ENCODE assay signal across 8 mouse cellular contexts in genomic region chr10:111516172-111516588, GRCm38 (mm10). TPM values are rescaled to one million over a fixed set of nuclear protein-coding genes. Genes with fewer than 3 reads are reported as not detected.
DNase-seq lines count a peak whose midpoint lies in the region; ATAC-seq and TF ChIP-seq lines count a peak whose summit lies in the region.

No protein-coding gene starts in this region.

- peaks cover 28% of the 10 kb centered on the region for H3K4me1 ChIP-seq in G1E (ENCODE audit: insufficient read depth, low read depth, low read length)
- peaks cover 9% of the 10 kb centered on the region for H3K4me1 ChIP-seq in brown adipose tissue, adult 24 weeks (ENCODE audit: control insufficient read depth, insufficient read depth, insufficient read length, low read length)
- H3K4me1 ChIP-seq in heart, embryonic 16.5 days (ENCODE audit: control insufficient read depth, insufficient read depth, low read length) = peaks cover 31% of the 10 kb centered on the region
- peaks cover 34% of the 10 kb centered on the region for H3K4me1 ChIP-seq in limb, embryonic 14.5 days (ENCODE audit: control insufficient read depth, insufficient read depth, low read length)
- no peaks in the 10 kb centered on the region for H3K4me1 ChIP-seq in hindbrain, embryonic 11.5 days (replicated peaks; ENCODE audit: control insufficient read depth, insufficient read depth, low read length)

- H3K36me3 ChIP-seq in G1E (replicated peaks) = no peaks in the 10 kb centered on the region
- no peaks in the 10 kb centered on the region for H3K36me3 ChIP-seq in heart, embryonic 16.5 days (ENCODE audit: control insufficient read depth, insufficient read depth)
- H3K36me3 ChIP-seq in limb, embryonic 14.5 days (ENCODE audit: control insufficient read depth, insufficient read depth, low read length) = no peaks in the 10 kb centered on the region
- no peaks in the 10 kb centered on the region for H3K36me3 ChIP-seq in hindbrain, embryonic 11.5 days (ENCODE audit: control insufficient read depth, insufficient read depth, low read length)

- H3K9ac ChIP-seq in heart, embryonic 16.5 days (ENCODE audit: low read length) = no peak overlapping the region
- H3K9ac ChIP-seq in limb, embryonic 14.5 days (ENCODE audit: low read depth, low read length, severe bottlenecking) = no peak overlapping the region
- H3K9ac ChIP-seq in hindbrain, embryonic 11.5 days (ENCODE audit: low read depth, low read length) = no peak overlapping the region

- H3K27ac ChIP-seq in brown adipose tissue, adult 24 weeks (replicated peaks; ENCODE audit: low read depth, low read length) = peak overlapping the region; percentile 51
- H3K27ac ChIP-seq in heart, embryonic 16.5 days (ENCODE audit: low read length) = peak overlapping the region; percentile 4
- peak overlapping the region; percentile 61 for H3K27ac ChIP-seq in limb, embryonic 14.5 days (replicated peaks; ENCODE audit: low read depth, low read length)
- H3K27ac ChIP-seq in hindbrain, embryonic 11.5 days (ENCODE audit: low read depth, low read length) = no peak overlapping the region

- ATAC-seq in G1E (ENCODE audit: extremely low read depth, insufficient number of reproducible peaks, low FRiP score, poor library complexity, severe bottlenecking) = peak; percentile 56; the same call in 1 of the 2 replicates
- ATAC-seq in heart, embryonic 16.5 days (replicated peaks; ENCODE audit: extremely low read depth, insufficient read depth, low FRiP score) = peak; percentile 46
- peak; percentile 72; the same call in 1 of the 2 replicates for ATAC-seq in limb, embryonic 14.5 days (ENCODE audit: low FRiP score, low read depth)
- no peak for ATAC-seq in hindbrain, embryonic 11.5 days (ENCODE audit: low FRiP score)

- peaks cover 38% of the 10 kb centered on the region for H3K27me3 ChIP-seq in G1E (ENCODE audit: insufficient read depth, low read length)
- no peaks in the 10 kb centered on the region for H3K27me3 ChIP-seq in heart, embryonic 16.5 days (ENCODE audit: control insufficient read depth, insufficient read depth, low read length)
- H3K27me3 ChIP-seq in limb, embryonic 14.5 days (ENCODE audit: control insufficient read depth, insufficient read depth, low read length) = no peaks in the 10 kb centered on the region
- H3K27me3 ChIP-seq in hindbrain, embryonic 11.5 days (ENCODE audit: control insufficient read depth, insufficient read depth, low read length) = no peaks in the 10 kb centered on the region

- TF ChIP-seq CTCF in G1E (IDR thresholded peaks at IDR 0.05; ENCODE audit: low read depth, low read length) = no peak

- peak overlapping the region; percentile 39 for H3K4me2 ChIP-seq in heart, embryonic 16.5 days (ENCODE audit: low read depth, low read length)
- H3K4me2 ChIP-seq in limb, embryonic 14.5 days (replicated peaks; ENCODE audit: low read depth, low read length, severe bottlenecking) = peak overlapping the region; percentile 25; the same call in 1 of the 2 replicates
- H3K4me2 ChIP-seq in hindbrain, embryonic 11.5 days (replicated peaks; ENCODE audit: low read depth, low read length) = no peak overlapping the region

- no peak for DNase-seq in G1E (ENCODE audit: low spot score)
- peak; percentile 67 for DNase-seq in limb, embryonic 14.5 days (ENCODE audit: low spot score)
- DNase-seq in natural killer cell, adult 2 months (ENCODE audit: low spot score in 2 of 2) = peak; percentile 40 to 57
- no peak for DNase-seq in hindbrain, embryonic 11.5 days (ENCODE audit: low spot score)
- DNase-seq in right cerebral cortex, postnatal 36 days (ENCODE audit: low spot score in 2 of 2) = no peak
- DNase-seq in frontal cortex, adult 2 months (ENCODE audit: extremely low spot score in 1 of 2, low spot score in 1 of 2) = no peak

- no peak for TF ChIP-seq POLR2A in limb, embryonic 14.5 days (IDR thresholded peaks at IDR 0.05; ENCODE audit: borderline replicate concordance, extremely low read depth, insufficient read depth, insufficient read length)

- 34% methylated on average over 13 of the region's 13 CpGs for WGBS in heart, embryonic 16.5 days
- 35% methylated on average over 13 of the region's 13 CpGs for WGBS in limb, embryonic 14.5 days
- 63% methylated on average over 13 of the region's 13 CpGs for WGBS in hindbrain, embryonic 11.5 days

- no peaks in the 10 kb centered on the region for H3K9me3 ChIP-seq in G1E (replicated peaks)
- H3K9me3 ChIP-seq in heart, embryonic 16.5 days (replicated peaks; ENCODE audit: control insufficient read depth, low read length) = no peaks in the 10 kb centered on the region
- no peaks in the 10 kb centered on the region for H3K9me3 ChIP-seq in limb, embryonic 14.5 days (ENCODE audit: control insufficient read depth, low read length)
- H3K9me3 ChIP-seq in hindbrain, embryonic 11.5 days (ENCODE audit: control insufficient read depth, low read length) = no peaks in the 10 kb centered on the region

- H3K4me3 ChIP-seq in G1E (ENCODE audit: low read depth, low read length) = no peak overlapping the region
- H3K4me3 ChIP-seq in brown adipose tissue, adult 24 weeks (ENCODE audit: insufficient read depth, low read depth, low read length) = peak overlapping the region; percentile 13; the same call in 1 of the 2 replicates
- H3K4me3 ChIP-seq in heart, embryonic 16.5 days (ENCODE audit: low read length) = no peak overlapping the region
- H3K4me3 ChIP-seq in limb, embryonic 14.5 days (replicated peaks; ENCODE audit: low read length) = no peak overlapping the region
- no peak overlapping the region for H3K4me3 ChIP-seq in hindbrain, embryonic 11.5 days (ENCODE audit: low read depth, low read length)

RNA-seq across cellular contexts. Expression of gene Phlda1, which starts 10.1 kb away (rescaled TPM):
- total RNA-seq in G1E (2014; fragmentation: Nextera tagmentation) (17.4 and 23.5 TPM in 2 replicates), G1E (2017) (2.6 and 3.2 TPM in 2 replicates)
- 43.1 and 53.2 TPM in 2 replicates for polyA plus RNA-seq in G1E (2012)
- polyA plus RNA-seq in brown adipose tissue, adult 24 weeks (2012; ENCODE audit: insufficient read depth, insufficient read length, missing spikeins) = 5.5 and 14.5 TPM in 2 replicates
- polyA plus RNA-seq in heart, embryonic 16.5 days (2015; fragmentation: Nextera tagmentation; extraction: Ambion mirVana) = 27.4 and 27.6 TPM in 2 replicates
- polyA plus RNA-seq in limb, embryonic 14.5 days (2012; rRNA removed) = 44.1 and 50.3 TPM in 2 replicates
- polyA plus RNA-seq in limb, embryonic 14.5 days (2014; fragmentation: Nextera tagmentation; extraction: Ambion mirVana) = 36.1 and 39.2 TPM in 2 replicates
- polyA plus RNA-seq in hindbrain, embryonic 11.5 days (2014; fragmentation: Nextera tagmentation; extraction: Ambion mirVana) = 30.0 TPM in 2 replicates
- polyA plus RNA-seq in frontal cortex, adult 2 months (2012; rRNA removed) = 28.9 and 30.9 TPM in 2 replicates

RNA-seq across cellular contexts. Expression of gene Nap1l1, which starts 43.2 kb away (rescaled TPM):
- total RNA-seq in G1E (2014; fragmentation: Nextera tagmentation) (541 and 552 TPM in 2 replicates), G1E (2017) (281 and 370 TPM in 2 replicates)
- 199 and 223 TPM in 2 replicates for polyA plus RNA-seq in G1E (2012)
- 115 and 130 TPM in 2 replicates for polyA plus RNA-seq in brown adipose tissue, adult 24 weeks (2012; ENCODE audit: insufficient read depth, insufficient read length, missing spikeins)
- 104 and 115 TPM in 2 replicates for polyA plus RNA-seq in heart, embryonic 16.5 days (2015; fragmentation: Nextera tagmentation; extraction: Ambion mirVana)
- 189 and 334 TPM in 2 replicates for polyA plus RNA-seq in limb, embryonic 14.5 days (2012; rRNA removed)
- polyA plus RNA-seq in limb, embryonic 14.5 days (2014; fragmentation: Nextera tagmentation; extraction: Ambion mirVana) = 231 and 238 TPM in 2 replicates
- polyA plus RNA-seq in hindbrain, embryonic 11.5 days (2014; fragmentation: Nextera tagmentation; extraction: Ambion mirVana) = 372 and 407 TPM in 2 replicates
- polyA plus RNA-seq in frontal cortex, adult 2 months (2012; rRNA removed) = 259 and 267 TPM in 2 replicates

Comparison
In these comparisons a context has a peak if more than half of its experiments do, and no peak if none do; other contexts are left out.
1. DNase-seq: peak in limb, embryonic 14.5 days (single experiment) and natural killer cell, adult 2 months (2 of 2); none in G1E (single experiment), hindbrain, embryonic 11.5 days (single experiment), right cerebral cortex, postnatal 36 days (0 of 2) and frontal cortex, adult 2 months (0 of 2).